Mouse (Mus musculus): ENCODE measurements around the gene Nxn.

Gene Nxn

GRCm38 (mm10) chr11:76401398-76401797 is 2.5 kb upstream of the Nxn start:
- no peak for DNase-seq (ENCODE audit: low spot score in 2 of 2)

GRCm38 (mm10) chr11:76399587-76400330 is 819 bp upstream of the Nxn start:
- DNase-seq (ENCODE audit: low spot score in 2 of 2) = peak; percentile 34 to 66

GRCm38 (mm10) chr11:76398312-76398797 is 585 bp downstream of the Nxn start:
- peak in 1 of 2 experiments; percentile 63 for DNase-seq (ENCODE audit: low spot score in 2 of 2)

- DNase-seq (ENCODE audit: low spot score in 2 of 2) = peak; percentile 49 to 72
Measured at GRCm38 (mm10) chr11:76397650-76398311, 1.2 kb downstream of the Nxn start.

DNA sequence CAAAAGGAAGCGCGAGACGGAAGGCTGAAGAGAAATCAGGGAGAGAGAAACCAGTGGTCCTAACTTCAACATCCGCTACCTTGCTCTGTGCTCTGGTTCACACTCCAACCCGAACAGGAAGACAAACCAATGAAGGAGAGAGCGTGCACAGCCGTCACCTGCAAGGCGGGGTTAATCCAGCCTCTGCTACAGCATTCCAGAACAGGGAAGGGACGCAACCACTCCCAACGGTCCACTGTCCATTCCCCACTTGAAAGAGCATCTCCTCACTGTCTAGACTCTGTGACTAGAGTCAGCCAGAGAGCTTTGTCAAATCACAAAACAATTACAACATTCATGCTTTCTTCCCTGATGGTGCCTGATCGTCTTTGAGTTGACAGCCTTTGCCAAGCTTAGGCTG is 5.9 kb downstream of the Nxn start:
- no peak for DNase-seq (ENCODE audit: low spot score in 2 of 2)

- no peak for DNase-seq (ENCODE audit: low spot score in 2 of 2)
Measured at GRCm38 (mm10) chr11:76392532-76392931, 6.4 kb downstream of the Nxn start.

DNA sequence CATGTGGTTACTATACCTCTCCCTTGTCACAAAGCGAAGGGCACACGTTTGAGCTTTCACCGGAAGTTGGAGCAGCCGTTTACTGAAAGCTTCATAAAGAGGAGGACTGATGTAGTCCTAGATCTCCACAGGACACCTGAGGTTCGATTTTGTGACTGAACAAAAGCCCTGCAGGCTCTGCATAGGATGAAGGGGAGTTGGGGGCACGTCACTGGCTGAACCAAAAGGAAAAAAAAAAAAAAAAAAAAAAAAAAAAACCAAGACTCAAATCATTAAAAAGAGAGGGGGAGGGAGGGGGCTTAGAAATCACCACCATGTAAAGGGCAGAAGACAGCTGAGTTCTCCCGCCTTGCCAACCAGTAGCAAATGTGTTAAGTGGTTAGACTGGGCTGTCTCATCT is 10.2 kb downstream of the Nxn start:
- DNase-seq (ENCODE audit: low spot score in 2 of 2) = no peak

DNA sequence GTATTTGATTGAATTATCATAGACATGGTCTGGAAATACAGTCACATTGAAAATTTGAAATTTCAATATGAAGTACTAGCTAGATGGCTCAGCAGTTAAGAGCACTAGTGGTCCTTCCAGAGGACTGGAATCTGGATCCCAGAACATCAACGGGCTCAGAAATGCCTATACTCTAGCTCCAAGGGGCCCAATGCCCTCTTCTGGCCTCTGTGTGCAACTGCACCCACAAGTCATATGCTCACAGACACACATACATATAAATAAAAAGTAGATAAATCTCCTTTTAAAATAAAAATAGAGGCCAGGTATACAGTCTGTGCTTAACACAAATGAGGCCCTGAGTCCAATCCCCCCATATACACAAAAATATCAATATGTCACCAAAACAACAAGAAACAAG is 11.8 kb downstream of the Nxn start:
- no peak for DNase-seq (ENCODE audit: low spot score in 2 of 2)

GRCm38 (mm10) chr11:76385746-76386145 is 13.2 kb downstream of the Nxn start:
- DNase-seq (ENCODE audit: low spot score in 2 of 2) = no peak

DNA sequence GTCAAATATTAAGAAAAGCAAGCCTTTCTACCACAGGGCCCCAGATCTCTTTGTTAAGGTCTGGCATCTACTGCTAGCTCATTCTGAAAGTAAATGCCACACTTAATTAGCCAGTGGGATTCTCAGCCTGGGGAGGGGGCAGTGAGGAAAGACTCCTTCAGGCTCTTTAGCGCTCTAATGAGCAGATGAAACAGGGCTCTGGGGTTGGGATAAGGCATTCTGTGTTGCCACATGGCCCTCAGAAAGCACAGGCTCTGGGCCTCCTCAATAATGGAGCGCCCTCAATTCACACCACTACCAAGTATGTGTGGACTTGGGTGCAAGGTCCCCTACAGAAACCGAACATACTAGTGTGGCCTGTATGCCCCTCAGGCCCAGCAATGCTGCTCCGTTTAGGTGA is 13.9 kb downstream of the Nxn start:
- no peak for DNase-seq (ENCODE audit: low spot score in 2 of 2)

DNA sequence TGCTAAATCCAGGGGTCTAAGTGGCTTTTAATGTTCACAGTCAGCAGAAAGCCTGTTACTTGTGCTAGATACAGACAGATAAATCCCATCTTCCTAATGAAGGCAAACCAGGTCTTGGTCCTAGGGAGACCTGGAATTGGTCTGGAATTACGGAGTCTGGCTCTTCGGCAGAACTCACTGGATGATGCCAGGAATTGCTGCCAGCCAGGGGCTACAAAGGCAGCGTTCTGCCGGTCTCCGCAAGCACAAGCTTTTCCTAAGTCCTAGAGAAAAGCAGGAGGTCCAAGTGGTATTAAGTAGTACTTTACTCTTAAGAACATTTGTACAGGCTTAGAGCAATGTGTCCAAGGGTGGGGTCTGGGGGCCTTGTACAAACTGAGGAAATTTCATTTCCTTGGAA is 14.6 kb downstream of the Nxn start:
- DNase-seq (ENCODE audit: low spot score in 2 of 2) = no peak

DNA sequence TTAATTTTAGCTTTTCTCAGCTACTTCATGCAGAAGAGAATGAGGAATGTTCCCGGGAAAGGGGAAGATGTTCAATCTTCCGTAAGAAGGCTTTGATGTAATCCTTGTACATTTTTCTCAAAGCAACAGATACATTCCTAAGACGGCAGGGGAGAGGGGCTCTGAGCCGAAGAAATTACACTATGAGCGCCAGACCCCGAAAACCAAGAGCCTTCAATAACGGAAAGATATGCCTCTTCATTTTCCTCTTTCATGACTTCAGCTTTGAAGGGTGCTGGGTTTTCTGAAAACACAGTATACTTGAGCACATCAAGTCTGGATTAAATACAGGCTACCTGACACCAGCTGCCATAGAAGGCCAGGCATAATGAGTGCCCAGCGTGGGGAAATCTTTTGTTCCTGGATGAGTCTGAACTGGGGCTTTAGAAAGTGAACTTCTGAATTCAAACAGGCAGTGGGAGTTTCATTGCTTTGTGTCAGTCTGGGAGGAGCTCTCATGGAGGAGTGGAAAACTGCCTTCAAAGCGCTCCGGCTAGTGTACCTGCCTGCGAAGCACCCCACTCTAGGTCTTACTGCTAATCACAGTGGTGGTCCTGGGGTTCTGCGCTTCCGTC is 16.1 kb downstream of the Nxn start:
- no peak for DNase-seq (ENCODE audit: low spot score in 2 of 2)

DNA sequence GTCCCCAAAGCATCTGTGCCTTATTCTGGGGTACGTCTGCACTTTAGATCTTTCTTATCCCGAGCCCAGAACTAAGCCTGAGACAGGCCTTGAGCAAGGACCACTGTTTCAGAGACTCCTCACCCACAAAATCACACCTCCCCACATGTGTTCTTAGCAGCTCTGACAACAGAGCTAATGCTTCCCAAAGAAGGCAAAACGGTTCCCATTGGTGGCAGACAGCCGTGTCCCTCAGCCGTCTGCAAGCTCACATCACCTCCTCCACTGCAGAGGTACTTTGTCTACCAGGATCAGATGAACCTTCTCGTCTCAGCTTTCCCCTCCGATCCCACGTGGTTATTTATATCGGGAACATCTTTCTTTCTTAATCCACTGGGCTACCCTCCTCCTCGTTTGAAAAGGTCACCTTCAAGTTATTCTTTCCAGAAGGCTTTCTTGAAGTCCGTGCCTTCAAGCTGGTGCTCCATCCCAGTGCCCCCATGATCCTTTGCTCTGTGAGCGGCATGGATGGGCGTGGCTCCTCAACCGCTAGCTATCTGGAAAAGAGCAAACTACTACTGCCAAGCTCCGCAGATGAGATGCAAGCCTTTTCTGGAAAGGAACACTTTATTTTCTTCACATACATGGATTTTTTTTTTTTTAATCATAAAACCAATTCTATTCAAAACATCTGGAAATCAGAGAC is 17.6 kb downstream of the Nxn start:
- no peak for DNase-seq (ENCODE audit: low spot score in 2 of 2)

- no peak for DNase-seq (ENCODE audit: low spot score in 2 of 2)
Measured at GRCm38 (mm10) chr11:76379921-76380544, 18.9 kb downstream of the Nxn start.

GRCm38 (mm10) chr11:76376425-76376824 is 22.5 kb downstream of the Nxn start:
- no peak for DNase-seq (ENCODE audit: low spot score in 2 of 2)

GRCm38 (mm10) chr11:76374491-76375185 is 24.3 kb downstream of the Nxn start:
- DNase-seq (ENCODE audit: low spot score in 2 of 2) = peak; percentile 83 to 85

DNA sequence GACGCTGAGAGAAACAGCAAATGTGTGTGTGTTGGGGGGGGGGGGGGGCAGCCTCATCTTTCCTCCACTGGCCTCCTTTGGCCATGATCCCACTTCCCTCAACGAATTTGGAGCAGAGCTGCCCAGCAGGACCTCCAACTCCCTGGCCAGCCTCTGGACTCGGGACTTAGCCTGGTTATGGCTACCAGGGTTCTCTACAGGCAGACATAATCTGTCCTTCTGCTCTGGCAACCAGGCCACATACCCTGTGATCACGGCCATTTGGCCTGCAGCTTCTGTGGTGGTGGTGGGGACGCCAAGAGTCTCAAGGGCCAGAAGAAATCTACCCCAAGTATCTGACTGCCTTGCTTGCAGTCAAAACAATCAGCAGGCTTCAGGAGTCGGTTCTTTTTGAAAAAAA is 26.4 kb downstream of the Nxn start:
- DNase-seq (ENCODE audit: low spot score in 2 of 2) = no peak

GRCm38 (mm10) chr11:76372120-76372519 is 26.8 kb downstream of the Nxn start:
- DNase-seq (ENCODE audit: low spot score in 2 of 2) = no peak

DNA sequence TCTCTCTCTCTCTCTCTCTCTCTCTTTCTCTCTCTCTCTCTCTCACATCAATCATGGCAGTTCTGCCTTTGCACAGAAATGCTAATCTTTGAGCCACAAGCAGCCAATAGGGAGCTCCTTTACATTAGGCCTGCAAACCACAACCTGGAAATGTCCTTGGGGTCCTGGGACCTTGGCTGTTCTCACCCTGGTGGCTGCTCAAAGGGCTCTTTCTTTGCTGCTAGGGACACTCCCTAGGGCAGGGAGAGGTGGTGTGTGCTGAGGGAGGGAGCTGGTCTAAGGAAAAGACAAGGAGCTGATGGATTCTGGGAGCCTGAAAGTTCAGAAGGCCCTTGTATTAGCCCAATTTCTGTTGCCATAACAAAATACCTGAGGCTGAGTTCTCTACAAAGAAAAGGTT is 28.4 kb downstream of the Nxn start:
- no peak for DNase-seq (ENCODE audit: low spot score in 2 of 2)

DNA sequence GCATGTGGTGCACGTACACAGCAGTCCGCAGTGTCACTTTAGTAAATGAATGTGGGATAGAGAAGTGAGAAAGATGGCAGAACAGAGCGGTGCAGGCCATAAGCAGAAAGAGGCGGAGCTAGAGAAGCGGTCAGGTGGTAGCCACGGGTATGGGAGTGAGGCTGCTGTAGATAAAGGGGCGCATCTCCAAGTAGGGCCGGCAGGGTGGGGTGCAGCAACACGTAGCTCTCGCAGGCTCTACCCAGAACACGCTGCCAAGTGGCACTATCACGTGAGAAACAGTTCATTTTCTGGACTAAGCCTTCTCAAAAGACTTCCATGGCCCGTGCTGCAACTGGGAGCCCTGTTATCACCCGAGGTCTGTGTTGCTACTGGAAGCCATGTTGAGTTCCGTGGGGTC is 32.2 kb downstream of the Nxn start:
- DNase-seq (ENCODE audit: low spot score in 2 of 2) = no peak

GRCm38 (mm10) chr11:76364038-76364437 is 34.9 kb downstream of the Nxn start:
- no peak for DNase-seq (ENCODE audit: low spot score in 2 of 2)
